ENCODE assay signal across 15 mouse cellular contexts in the genomic region with DNA sequence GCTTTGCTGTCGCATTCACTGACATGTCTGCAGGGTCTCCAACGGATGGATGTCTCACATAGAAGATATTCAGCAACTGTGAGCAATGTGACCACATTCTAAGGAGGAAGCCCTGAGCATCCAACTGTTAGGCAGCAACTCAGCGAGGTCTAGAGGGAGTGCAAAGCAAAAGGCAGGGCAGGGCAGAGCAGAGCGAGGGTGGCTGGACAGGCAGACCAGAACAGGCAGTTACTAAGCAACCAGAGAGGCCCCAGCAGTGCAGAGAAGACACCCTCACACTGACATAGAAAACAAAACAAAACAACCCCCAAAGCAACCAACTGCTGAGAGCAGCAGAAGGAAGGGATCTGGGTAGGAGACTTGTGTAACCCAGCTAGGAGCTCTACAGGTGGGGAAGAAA.
DNase-seq lines count a peak whose midpoint lies in the region; ATAC-seq and TF ChIP-seq lines count a peak whose summit lies in the region.
"Had no signal": no experiment of that assay in that cellular context is flagged by ENCODE, and none has a peak within 500 bp of the region (broad histone marks: within the 10 kb centered on the region; RNA-seq: fewer than 3 reads in every experiment).

No protein-coding gene starts in this region.

- H3K27me3 ChIP-seq in forebrain, embryonic 13.5 days: no peaks in the 10 kb centered on the region
- 0 out of 2 replicates have a peak, but pooled peaks cover 6% of the 10 kb centered on the region for H3K27me3 ChIP-seq in forebrain, embryonic 10.5 days (ENCODE audit: poor library complexity, severe bottlenecking)
- H3K27me3 ChIP-seq in hindbrain, postnatal 0 days (ENCODE audit: insufficient read depth, low read length): no peaks in the 10 kb centered on the region
- H3K27me3 ChIP-seq: midbrain, embryonic 12.5 days had no signal

- peak; percentile 52; the same call in 1 of the 2 replicates for ATAC-seq in forebrain, embryonic 13.5 days
- peak; percentile 86 for ATAC-seq in hindbrain, postnatal 0 days

- no peak overlapping the region for H3K4me2 ChIP-seq in forebrain, embryonic 13.5 days
- H3K4me2 ChIP-seq in hindbrain, postnatal 0 days (ENCODE audit: low read depth, low read length): no peak overlapping the region
- H3K4me2 ChIP-seq: lung, embryonic 14.5 days; midbrain, embryonic 12.5 days had no signal

- H3K27ac ChIP-seq in forebrain, embryonic 13.5 days: peak overlapping the region; percentile 33; the same call in 1 of the 2 replicates
- no peak overlapping the region for H3K27ac ChIP-seq in forebrain, embryonic 10.5 days
- peak overlapping the region; percentile 46; the same call in 1 of the 2 replicates for H3K27ac ChIP-seq in hindbrain, postnatal 0 days
- H3K27ac ChIP-seq: midbrain, embryonic 12.5 days had no signal

- H3K4me3 ChIP-seq in forebrain, embryonic 13.5 days: no peak overlapping the region
- no peak overlapping the region for H3K4me3 ChIP-seq in forebrain, embryonic 10.5 days
- no peak overlapping the region for H3K4me3 ChIP-seq in hindbrain, postnatal 0 days (ENCODE audit: low read length)
- H3K4me3 ChIP-seq: erythroblast, embryonic 14.5 days; midbrain, embryonic 12.5 days had no signal

- DNase-seq in forebrain, embryonic 10.5 days (ENCODE audit: extremely low spot score, low spot score): no peak
- DNase-seq in 416B (ENCODE audit: low read depth) (peak; percentile 4), MN1 (ENCODE audit: low spot score) (no peak)
- peak; percentile 29 for DNase-seq in embryo, embryonic 10.5 days (ENCODE audit: low spot score)
- DNase-seq in hindbrain, postnatal 0 days (ENCODE audit: low spot score): peak; percentile 15
- DNase-seq in heart, postnatal 4 days: no peak
- no peak for DNase-seq in right cerebral cortex, adult 2 months (ENCODE audit: low spot score in 2 of 2)
- DNase-seq: adrenal gland, adult 8-10 months; cerebellum, adult 9-10 months; gastrocnemius, postnatal 25 days; lung, embryonic 14.5 days; thymus, adult 18-20 months had no signal

- WGBS in forebrain, embryonic 13.5 days: 25% methylated on average over 4 of the region's 4 CpGs
- WGBS in forebrain, embryonic 10.5 days: 42% methylated on average over 4 of the region's 4 CpGs
- 18% methylated on average over 4 of the region's 4 CpGs for WGBS in hindbrain, postnatal 0 days

- H3K36me3 ChIP-seq in forebrain, embryonic 13.5 days (ENCODE audit: poor library complexity, severe bottlenecking): peaks cover 20% of the 10 kb centered on the region
- H3K36me3 ChIP-seq in forebrain, embryonic 10.5 days (replicated peaks): peaks cover 31% of the 10 kb centered on the region
- no peaks in the 10 kb centered on the region; the same call in 1 of the 2 replicates for H3K36me3 ChIP-seq in hindbrain, postnatal 0 days (ENCODE audit: insufficient read depth, low read length)

- no peak overlapping the region for H3K9ac ChIP-seq in forebrain, embryonic 13.5 days
- no peak overlapping the region for H3K9ac ChIP-seq in hindbrain, postnatal 0 days (replicated peaks; ENCODE audit: low read length)
- H3K9ac ChIP-seq: lung, embryonic 14.5 days; midbrain, embryonic 12.5 days had no signal

- no peaks in the 10 kb centered on the region; the same call in 1 of the 2 replicates for H3K9me3 ChIP-seq in forebrain, embryonic 13.5 days (replicated peaks)
- peaks cover 12% of the 10 kb centered on the region; the same call in 1 of the 2 replicates for H3K9me3 ChIP-seq in forebrain, embryonic 10.5 days
- H3K9me3 ChIP-seq in hindbrain, postnatal 0 days (ENCODE audit: low read length): peaks cover 3% of the 10 kb centered on the region; the same call in 1 of the 2 replicates
- H3K9me3 ChIP-seq: midbrain, embryonic 12.5 days had no signal

- no peak for TF ChIP-seq CTCF in hindbrain, postnatal 0 days (IDR thresholded peaks at IDR 0.05; ENCODE audit: low read depth)

- peaks cover 38% of the 10 kb centered on the region for H3K4me1 ChIP-seq in forebrain, embryonic 13.5 days
- peaks cover 32% of the 10 kb centered on the region for H3K4me1 ChIP-seq in forebrain, embryonic 10.5 days
- peaks cover 14% of the 10 kb centered on the region; the same call in 1 of the 2 replicates for H3K4me1 ChIP-seq in hindbrain, postnatal 0 days (ENCODE audit: insufficient read depth, low read length)

Comparison
In these comparisons a context has a peak if more than half of its experiments do, and no peak if none do; other contexts are left out.
1. DNase-seq: peak in 416B (single experiment), embryo, embryonic 10.5 days (single experiment) and hindbrain, postnatal 0 days (single experiment); none in forebrain, embryonic 10.5 days (single experiment), MN1 (single experiment), heart, postnatal 4 days (single experiment) and right cerebral cortex, adult 2 months (0 of 2).